Mouse (Mus musculus): ENCODE measurements around the gene Sphk1. TPM values are rescaled to one million over a fixed set of nuclear protein-coding genes. Genes with fewer than 3 reads are reported as not detected.

The Sphk1 gene
- polyA plus RNA-seq, 1 experiment = 11.3 TPM

DNA sequence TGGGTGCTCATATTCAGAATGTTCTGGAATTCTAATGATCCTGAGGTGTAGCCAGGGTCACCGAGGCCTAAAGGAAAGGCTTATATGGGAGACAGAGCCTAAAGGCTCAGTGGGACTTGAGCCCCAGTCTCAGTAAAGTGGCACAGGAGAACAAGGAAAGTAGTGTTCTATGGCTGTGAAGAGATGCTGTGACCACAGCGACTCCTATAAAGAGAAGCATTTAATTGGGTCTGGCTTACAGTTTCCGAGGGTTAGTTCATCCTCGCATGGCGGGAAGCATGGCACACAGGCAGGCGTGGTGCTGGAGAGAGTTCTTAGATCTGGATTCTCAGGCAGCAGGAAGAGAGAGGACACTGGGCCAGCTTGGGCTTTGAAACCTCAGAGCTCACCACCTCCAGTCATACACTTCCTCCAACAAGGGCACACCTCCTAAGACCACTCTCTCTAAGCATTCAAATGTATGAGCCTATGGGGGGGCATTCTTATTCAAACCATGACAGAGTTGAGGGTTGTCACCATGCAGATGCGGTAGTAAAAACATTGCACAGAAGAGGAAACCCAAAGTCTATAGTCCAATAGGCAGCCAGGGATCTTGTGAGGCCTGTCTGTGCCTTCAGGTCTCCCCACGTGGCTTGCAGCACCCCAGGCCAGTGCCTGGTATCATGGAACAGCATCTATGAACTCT lies 1.9 kb upstream of the Sphk1 start:
- no peaks in the 10 kb centered on the region for H3K79me3 ChIP-seq (ENCODE audit: low read depth)
- no peak for TF ChIP-seq USF1 (IDR thresholded peaks at IDR 0.05; ENCODE audit: low read depth)
- TF ChIP-seq MYOG (IDR thresholded peaks at IDR 0.05; ENCODE audit: control insufficient read depth, extremely low read depth, insufficient read length) = no peak
- no peak for TF ChIP-seq MYOD1 (IDR thresholded peaks at IDR 0.05; ENCODE audit: control insufficient read depth, insufficient read length, low read depth)
- TF ChIP-seq CTCF (IDR thresholded peaks at IDR 0.05; ENCODE audit: control insufficient read depth, insufficient read depth, insufficient read length) = no peak
- no peak for TF ChIP-seq FOSL1 (IDR thresholded peaks at IDR 0.05; ENCODE audit: insufficient read depth, low read length, poor library complexity, severe bottlenecking)
- TF ChIP-seq MAX (IDR thresholded peaks at IDR 0.05) = no peak
- no peak for TF ChIP-seq CEBPB (IDR thresholded peaks at IDR 0.05; ENCODE audit: low read depth)
- H3K4me3 ChIP-seq (ENCODE audit: insufficient read depth, poor library complexity, severe bottlenecking) = no peak overlapping the region
- no peaks in the 10 kb centered on the region for H3K36me3 ChIP-seq (ENCODE audit: control insufficient read depth, insufficient read depth)
- H3K27me3 ChIP-seq (ENCODE audit: control insufficient read depth, insufficient read depth, insufficient read length) = no peaks in the 10 kb centered on the region
- no peak overlapping the region for H3ac ChIP-seq (ENCODE audit: control insufficient read depth, insufficient read length, low read depth)
- H3K79me2 ChIP-seq (ENCODE audit: control insufficient read depth, insufficient read depth) = peaks cover 13% of the 10 kb centered on the region

DNA sequence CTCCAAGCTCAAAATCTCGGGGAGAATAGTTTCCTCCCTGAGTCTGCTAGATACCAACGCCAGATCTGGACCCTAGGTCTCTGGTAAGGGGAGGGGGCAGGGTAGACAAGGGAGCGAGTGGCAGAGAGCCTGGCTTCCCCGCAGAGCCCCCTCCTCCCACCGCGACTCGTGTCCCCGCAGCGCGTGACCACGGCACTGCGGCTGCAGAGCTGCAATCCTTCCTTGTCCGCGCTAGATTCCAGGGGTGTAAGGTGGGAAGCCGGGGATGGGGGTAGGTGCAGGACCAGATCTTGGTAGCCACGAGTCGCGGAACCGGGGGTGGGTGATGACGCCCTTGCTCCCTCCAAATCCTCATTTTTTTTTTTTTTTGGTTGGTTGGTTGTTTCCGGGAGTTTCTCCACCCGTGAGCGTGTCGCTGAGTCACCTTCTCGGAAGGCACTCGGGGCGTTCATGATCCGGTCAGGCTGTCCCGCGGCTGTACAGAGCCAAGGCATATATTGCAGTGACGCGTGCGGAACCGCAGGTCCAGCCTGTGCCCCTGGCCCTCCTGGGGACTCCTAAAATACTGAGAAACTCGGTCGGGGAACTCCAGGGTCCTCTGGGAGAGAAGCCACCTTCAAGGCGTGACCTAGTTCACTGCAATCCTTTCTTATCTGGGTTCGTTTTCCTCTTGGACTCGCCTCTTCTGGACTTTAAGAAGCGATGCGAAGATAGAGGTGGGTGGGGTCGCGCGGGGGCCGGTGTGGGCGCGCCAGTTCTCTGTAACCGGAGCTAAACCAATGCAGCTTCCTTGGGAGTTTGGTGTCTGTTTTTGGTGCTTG lies 856 bp downstream of the Sphk1 start:
- no peaks in the 10 kb centered on the region for H3K79me3 ChIP-seq (ENCODE audit: low read depth)
- H3K79me2 ChIP-seq (ENCODE audit: control insufficient read depth, insufficient read depth) = peaks cover 13% of the 10 kb centered on the region
- no peak for TF ChIP-seq CEBPB (IDR thresholded peaks at IDR 0.05; ENCODE audit: low read depth)
- TF ChIP-seq MYOG (IDR thresholded peaks at IDR 0.05; ENCODE audit: control insufficient read depth, extremely low read depth, insufficient read length) = no peak
- TF ChIP-seq USF1 (IDR thresholded peaks at IDR 0.05; ENCODE audit: low read depth) = no peak
- TF ChIP-seq CTCF (IDR thresholded peaks at IDR 0.05; ENCODE audit: control insufficient read depth, insufficient read depth, insufficient read length) = no peak
- no peak for TF ChIP-seq MYOD1 (IDR thresholded peaks at IDR 0.05; ENCODE audit: control insufficient read depth, insufficient read length, low read depth)
- TF ChIP-seq MAX (IDR thresholded peaks at IDR 0.05) = no peak
- TF ChIP-seq FOSL1 (IDR thresholded peaks at IDR 0.05; ENCODE audit: insufficient read depth, low read length, poor library complexity, severe bottlenecking) = no peak
- no peaks in the 10 kb centered on the region for H3K36me3 ChIP-seq (ENCODE audit: control insufficient read depth, insufficient read depth)
- no peaks in the 10 kb centered on the region for H3K27me3 ChIP-seq (ENCODE audit: control insufficient read depth, insufficient read depth, insufficient read length)
- peak overlapping the region; percentile 55 for H3K4me3 ChIP-seq (ENCODE audit: insufficient read depth, poor library complexity, severe bottlenecking)
- H3ac ChIP-seq (ENCODE audit: control insufficient read depth, insufficient read length, low read depth) = peak overlapping the region; percentile 45

DNA sequence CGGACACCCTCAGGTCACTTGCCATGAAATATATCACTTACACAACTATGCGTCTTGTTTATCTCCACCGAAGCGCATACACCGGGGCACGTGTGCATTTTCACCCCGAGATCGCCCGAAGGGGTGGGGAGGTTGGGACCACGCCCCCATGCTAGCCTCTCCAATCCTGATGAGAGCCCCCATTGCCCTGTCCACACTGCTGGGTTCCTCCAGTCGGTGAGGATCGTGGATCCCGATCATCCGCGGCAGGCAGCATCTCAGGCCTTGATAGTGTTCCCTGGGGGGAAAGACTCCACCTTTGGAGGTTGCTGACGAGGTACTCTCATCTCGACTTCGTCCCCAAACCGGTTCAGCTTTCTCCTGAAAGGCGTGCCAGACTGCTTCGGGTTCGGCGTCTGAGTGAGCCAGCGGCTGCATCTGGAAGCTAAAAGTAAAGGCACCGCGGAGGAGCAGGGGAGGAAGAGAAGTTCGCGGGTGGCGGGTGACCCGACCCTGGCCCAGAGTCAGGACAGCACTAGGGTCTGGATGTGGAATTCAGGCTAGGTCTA lies 1.6 kb downstream of the Sphk1 start:
- Histone ChIP-seq H3ac (ENCODE audit: control insufficient read depth, insufficient read length, low read depth) (peak overlapping the region; percentile 84), H3K79me3 (ENCODE audit: low read depth) (no peaks in the 10 kb centered on the region), H3K36me3 (ENCODE audit: control insufficient read depth, insufficient read depth) (peaks cover 2% of the 10 kb centered on the region), H3K27me3 (ENCODE audit: control insufficient read depth, insufficient read depth, insufficient read length) (no peaks in the 10 kb centered on the region), H3K4me3 (ENCODE audit: insufficient read depth, poor library complexity, severe bottlenecking) (peak overlapping the region; percentile 55), H3K79me2 (ENCODE audit: control insufficient read depth, insufficient read depth) (peaks cover 13% of the 10 kb centered on the region)
- TF ChIP-seq MAX (IDR thresholded peaks at IDR 0.05) (peak; percentile 81), MYOD1 (IDR thresholded peaks at IDR 0.05; ENCODE audit: control insufficient read depth, insufficient read length, low read depth) (no peak), USF1 (IDR thresholded peaks at IDR 0.05; ENCODE audit: low read depth) (peak; percentile 63)

DNA sequence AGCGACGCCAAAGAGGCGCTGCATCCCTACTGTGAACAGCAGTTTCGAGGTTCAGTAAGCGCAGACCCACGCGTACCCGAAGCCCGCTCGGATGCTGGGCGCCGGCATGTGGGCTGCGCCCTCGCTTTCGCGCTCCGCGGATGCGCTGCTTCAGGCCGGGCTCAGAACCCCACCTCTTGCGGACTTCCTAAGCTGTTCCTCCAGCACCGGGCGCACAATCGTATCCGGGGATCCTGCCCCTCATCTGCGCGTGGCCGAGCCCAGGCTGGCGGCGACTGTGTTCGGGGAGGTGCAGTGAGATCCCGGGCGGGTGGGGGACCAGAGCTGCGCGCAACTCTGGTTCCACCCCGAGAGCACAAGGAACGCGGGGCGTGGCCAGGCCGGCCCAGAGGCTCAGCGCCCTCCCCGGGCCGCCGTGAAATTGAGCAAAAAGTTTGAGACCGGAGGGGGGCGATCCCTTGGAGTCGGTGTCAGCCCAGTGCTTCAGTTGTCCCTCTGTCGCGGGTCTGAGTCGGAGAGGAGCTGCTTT lies 2.1 kb downstream of the Sphk1 start:
- Histone ChIP-seq H3K79me2 (ENCODE audit: control insufficient read depth, insufficient read depth) (peaks cover 13% of the 10 kb centered on the region), H3ac (ENCODE audit: control insufficient read depth, insufficient read length, low read depth) (peak overlapping the region; percentile 84), H3K27me3 (ENCODE audit: control insufficient read depth, insufficient read depth, insufficient read length) (no peaks in the 10 kb centered on the region), H3K36me3 (ENCODE audit: control insufficient read depth, insufficient read depth) (peaks cover 7% of the 10 kb centered on the region), H3K79me3 (ENCODE audit: low read depth) (no peaks in the 10 kb centered on the region), H3K4me3 (ENCODE audit: insufficient read depth, poor library complexity, severe bottlenecking) (peak overlapping the region; percentile 55)
- TF ChIP-seq MYOG (IDR thresholded peaks at IDR 0.05; ENCODE audit: control insufficient read depth, extremely low read depth, insufficient read length) = no peak
- TF ChIP-seq MYOD1 (IDR thresholded peaks at IDR 0.05; ENCODE audit: control insufficient read depth, insufficient read length, low read depth) = no peak
- peak; percentile 69 for TF ChIP-seq MAX (IDR thresholded peaks at IDR 0.05)
- peak; percentile 6 for TF ChIP-seq CTCF (IDR thresholded peaks at IDR 0.05; ENCODE audit: control insufficient read depth, insufficient read depth, insufficient read length)

DNA sequence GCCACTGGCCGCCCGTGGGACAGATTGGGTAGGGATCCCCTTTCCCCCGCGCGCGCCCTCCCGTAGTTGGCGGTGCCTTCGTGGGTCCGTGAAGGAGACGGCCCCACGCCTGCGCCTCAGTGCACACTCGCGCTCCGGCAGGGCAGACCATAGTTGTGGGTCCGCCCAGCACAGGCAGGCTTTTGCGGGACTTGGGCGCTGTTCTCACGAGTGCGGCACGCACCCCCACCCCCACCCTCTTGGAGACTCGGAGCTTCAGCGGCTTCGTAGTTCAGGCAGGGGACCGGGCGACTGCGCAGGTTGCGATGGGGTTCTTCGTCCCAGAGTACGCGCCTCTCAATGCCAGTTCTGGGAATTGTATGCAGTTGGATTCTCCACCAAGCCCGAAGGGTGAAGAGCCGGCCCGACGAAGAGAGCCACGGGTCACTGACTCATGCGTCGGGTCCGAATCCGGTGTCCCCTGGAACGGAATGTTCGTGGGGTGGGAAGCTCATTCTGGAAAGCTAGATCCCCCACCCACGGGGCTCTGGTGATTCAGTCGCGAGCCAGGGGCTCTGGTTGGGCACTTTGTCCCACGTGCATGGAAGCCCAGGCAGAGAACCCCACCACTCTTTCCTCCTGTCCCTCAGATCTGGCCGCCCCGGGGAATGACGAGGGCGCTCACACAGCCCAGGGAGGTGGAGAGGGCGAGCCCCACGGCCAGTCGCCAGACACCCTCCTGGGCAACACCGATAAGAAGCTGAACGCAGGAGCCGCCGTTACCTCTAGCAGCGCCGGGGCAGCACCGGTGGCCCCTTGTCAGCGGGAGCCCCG lies 2.8 kb downstream of the Sphk1 start:
- Histone ChIP-seq H3ac (ENCODE audit: control insufficient read depth, insufficient read length, low read depth) (peak overlapping the region; percentile 84), H3K36me3 (ENCODE audit: control insufficient read depth, insufficient read depth) (peaks cover 14% of the 10 kb centered on the region), H3K79me3 (ENCODE audit: low read depth) (no peaks in the 10 kb centered on the region), H3K79me2 (ENCODE audit: control insufficient read depth, insufficient read depth) (peaks cover 13% of the 10 kb centered on the region), H3K27me3 (ENCODE audit: control insufficient read depth, insufficient read depth, insufficient read length) (no peaks in the 10 kb centered on the region), H3K4me3 (ENCODE audit: insufficient read depth, poor library complexity, severe bottlenecking) (peak overlapping the region; percentile 55)
- TF ChIP-seq MYOD1 (IDR thresholded peaks at IDR 0.05; ENCODE audit: control insufficient read depth, insufficient read length, low read depth) (no peak), MAX (IDR thresholded peaks at IDR 0.05) (peak; percentile 11)

Measured in C2C12 (cell line).